Mouse (Mus musculus) layer of hippocampus, adult 2 months (tissue): ENCODE measurements at regions not wholly inside any gene's neighbourhood (a gene's known extent, or its start where the extent isn't known, plus 50 kb on each side); places are given as distances from the start of the nearest gene placed in this dataset.

Experiments
- DNase-seq, 2 experiments: peaks; one replicate each; pipeline ENCODE4 v3.0.0; 2022; ENCODE audit warnings: low spot score in 2 of 2
- H3K27ac ChIP-seq: fragments of 200-600 bp; 2 replicates; pipeline ENCODE4 v1.8.1; 2022
- H3K4me3 ChIP-seq: fragments of 200-600 bp; 2 replicates; pipeline ENCODE4 v1.8.1; 2022; ENCODE audit warnings: mild to moderate bottlenecking
- CTCF ChIP-seq: fragments of 200-600 bp; conservative IDR thresholded peaks from 2 replicates; pipeline ENCODE4 v1.8.1; 2022; ENCODE audit warnings: antibody characterized with exemption, mild to moderate bottlenecking, moderate library complexity

DNA sequence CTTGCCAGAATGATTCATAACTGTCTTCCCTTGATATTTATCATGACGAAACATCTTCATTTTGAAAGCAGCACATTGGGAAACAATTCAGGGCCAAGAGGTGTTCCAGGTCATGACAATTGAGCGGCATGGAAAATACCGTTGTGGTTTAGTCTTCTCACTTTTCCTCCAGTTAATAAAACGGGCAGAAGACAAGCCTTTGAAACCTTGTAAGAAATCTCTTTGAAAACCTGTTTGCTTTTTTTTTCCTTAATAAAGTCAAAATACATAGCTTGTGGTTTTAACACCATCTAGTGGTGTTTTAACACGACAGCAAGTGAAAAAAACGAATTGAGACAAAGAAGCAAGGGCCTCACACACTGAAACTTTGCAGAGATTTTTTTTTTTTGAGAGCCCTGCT lies 1389.0 kb upstream of the Acvr2a start:
- DNase-seq = peak; percentile 10 to 20
- peak; percentile 84 for TF ChIP-seq CTCF
- Histone ChIP-seq H3K27ac (peak overlapping the region; percentile 56), H3K4me3 (peak overlapping the region; percentile 50)

DNA sequence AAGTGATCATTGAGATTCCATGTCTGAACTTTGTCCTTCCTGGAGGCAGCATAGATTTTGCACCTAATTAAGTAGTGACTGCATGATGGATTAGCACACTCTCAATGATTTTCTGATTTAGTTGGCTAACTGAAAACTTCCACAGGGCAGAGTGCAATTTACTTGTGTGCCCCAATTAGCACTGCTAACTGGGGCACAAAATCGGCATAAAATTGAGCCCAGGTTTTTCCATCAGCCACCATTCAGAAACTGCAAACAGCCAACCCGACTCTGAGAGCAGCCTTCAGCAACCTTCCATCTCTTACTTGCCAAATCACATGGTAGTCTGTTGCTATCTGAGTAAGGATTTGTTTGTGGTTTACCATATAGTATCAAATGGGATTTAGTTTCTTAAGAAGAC lies 1384.1 kb upstream of the Acvr2a start:
- TF ChIP-seq CTCF = no peak
- H3K27ac ChIP-seq = peak overlapping the region; percentile 36
- no peak overlapping the region for H3K4me3 ChIP-seq
- peak in 1 of 2 experiments; percentile 3 for DNase-seq

DNA sequence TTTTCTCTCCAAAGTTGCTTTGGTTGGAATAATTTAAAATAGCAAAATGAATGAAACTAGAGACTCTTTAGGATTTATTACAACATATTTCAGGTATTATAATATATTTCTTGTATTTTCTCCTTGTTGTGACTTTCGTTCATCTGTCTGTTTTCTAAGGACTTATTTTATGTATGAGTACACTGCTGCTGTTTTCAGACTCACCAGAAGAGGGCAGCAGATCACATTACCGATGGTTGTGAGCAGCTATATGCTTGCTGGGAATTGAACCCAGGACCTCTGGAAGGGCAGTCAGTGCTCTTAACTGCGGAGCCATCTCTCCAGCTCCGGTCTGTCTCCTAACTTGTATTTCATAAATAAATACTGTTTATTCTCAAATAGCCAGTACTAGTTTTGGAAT lies 1347.9 kb upstream of the Acvr2a start:
- H3K4me3 ChIP-seq = no peak overlapping the region
- H3K27ac ChIP-seq = no peak overlapping the region
- DNase-seq = no peak
- peak; percentile 64 for TF ChIP-seq CTCF

DNA sequence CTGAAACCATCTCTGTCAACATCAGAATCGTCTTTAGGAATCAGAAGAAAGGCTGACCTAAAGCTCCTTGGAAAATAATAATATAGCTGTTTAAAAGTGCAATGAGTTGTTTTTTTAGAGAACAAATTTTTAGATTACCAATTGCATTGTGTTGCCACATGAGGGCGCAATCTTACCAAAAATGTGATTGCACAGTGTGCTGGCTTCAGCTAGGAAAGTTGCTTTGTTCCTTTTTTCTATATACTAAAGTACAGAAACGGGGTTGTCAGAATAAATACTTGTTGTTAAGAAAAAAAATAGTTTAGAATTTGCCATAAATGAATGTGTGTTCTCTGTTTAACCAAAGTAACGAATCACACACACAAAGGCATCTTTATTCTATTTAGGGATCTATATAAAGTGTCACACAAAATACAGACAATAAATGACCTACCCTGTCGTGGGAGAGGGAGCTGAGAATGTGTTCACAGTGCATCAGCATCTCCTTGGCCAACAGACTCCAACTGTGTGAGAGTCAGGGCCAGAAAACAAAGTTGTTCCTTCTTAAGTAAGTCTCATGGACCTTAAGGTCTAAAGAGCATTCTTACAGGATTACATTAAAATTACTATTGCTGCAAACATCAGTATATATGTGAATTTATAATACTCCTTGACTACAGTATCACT lies 1321.9 kb upstream of the Acvr2a start:
- peak; percentile 23 to 58 for DNase-seq
- H3K27ac ChIP-seq = no peak overlapping the region
- H3K4me3 ChIP-seq = no peak overlapping the region
- peak; percentile 85 for TF ChIP-seq CTCF
